Mouse (Mus musculus): ENCODE measurements around the gene Yae1d1.
"Not testable (repeated sequence)": the region's sequence is repeated elsewhere in the genome, so short reads cannot be mapped to it uniquely, and the experiment has no call there.

Gene Yae1d1

GRCm38 (mm10) chr13:17992697-17993514 lies at the start of gene Yae1d1:
Gene Yae1d1 (minus strand): TSS chr13:17993349.
- peak; percentile 86 for DNase-seq (ENCODE audit: low spot score)

- DNase-seq (ENCODE audit: low spot score) = no peak
These were observed 45.7 kb upstream of the Yae1d1 start for GRCm38 (mm10) chr13:18038814-18039213.

GRCm38 (mm10) chr13:18016604-18017003 lies 23.5 kb upstream of the Yae1d1 start:
- no peak for DNase-seq (ENCODE audit: low spot score)

- no peak for DNase-seq (ENCODE audit: low spot score)
These were observed 20.1 kb upstream of the Yae1d1 start for GRCm38 (mm10) chr13:18013205-18013604.

- DNase-seq (ENCODE audit: low spot score) = no peak
These were observed 17.9 kb upstream of the Yae1d1 start for GRCm38 (mm10) chr13:18011055-18011454.

GRCm38 (mm10) chr13:17993515-17993847 lies 332 bp upstream of the Yae1d1 start:
- no peak for DNase-seq (ENCODE audit: low spot score)

GRCm38 (mm10) chr13:17992009-17992408 lies 1.1 kb downstream of the Yae1d1 start:
- no peak for DNase-seq (ENCODE audit: low spot score)

GRCm38 (mm10) chr13:17983194-17983593 lies 10.0 kb downstream of the Yae1d1 start:
- DNase-seq (ENCODE audit: low spot score) = peak; percentile 24

GRCm38 (mm10) chr13:17982634-17983033 lies 10.5 kb downstream of the Yae1d1 start:
- DNase-seq (ENCODE audit: low spot score) = no peak

- no peak for DNase-seq (ENCODE audit: low spot score)
These were observed 16.1 kb downstream of the Yae1d1 start for GRCm38 (mm10) chr13:17976854-17977739.

GRCm38 (mm10) chr13:17975891-17976290 lies 17.3 kb downstream of the Yae1d1 start:
- peak; percentile 59 for DNase-seq (ENCODE audit: low spot score)

GRCm38 (mm10) chr13:17975457-17975856 lies 17.7 kb downstream of the Yae1d1 start:
- no peak for DNase-seq (ENCODE audit: low spot score)

- no peak for DNase-seq (ENCODE audit: low spot score)
These were observed 18.4 kb downstream of the Yae1d1 start for GRCm38 (mm10) chr13:17974734-17975133.

- no peak for DNase-seq (ENCODE audit: low spot score)
These were observed 32.5 kb downstream of the Yae1d1 start for GRCm38 (mm10) chr13:17960613-17961012.

- no peak for DNase-seq (ENCODE audit: low spot score)
These were observed 38.9 kb downstream of the Yae1d1 start for GRCm38 (mm10) chr13:17954282-17954681.

GRCm38 (mm10) chr13:17950581-17950980 lies 42.6 kb downstream of the Yae1d1 start:
- DNase-seq (ENCODE audit: low spot score) = not testable (repeated sequence)

- no peak for DNase-seq (ENCODE audit: low spot score)
These were observed 43.6 kb downstream of the Yae1d1 start for GRCm38 (mm10) chr13:17949555-17949954.

GRCm38 (mm10) chr13:17944078-17944917 lies 48.9 kb downstream of the Yae1d1 start, which contains the start of gene Rala:
Gene Rala (minus strand): TSS chr13:17944239.
- DNase-seq (ENCODE audit: low spot score) = peak; percentile 93

- no peak for DNase-seq (ENCODE audit: low spot score)
These were observed 49.7 kb downstream of the Yae1d1 start for GRCm38 (mm10) chr13:17943306-17944077.

GRCm38 (mm10) chr13:17942338-17942737 lies 50.8 kb downstream of the Yae1d1 start:
- no peak for DNase-seq (ENCODE audit: low spot score)

Measured in T-cell, adult 2 months (primary cell).